Mouse (Mus musculus): Measurements from ENCODE around the gene Chd2.
A peak's percentile ranks its signal among the peaks of the same experiment; 100 is the strongest.

- TF ChIP-seq CTCF (IDR thresholded peaks at IDR 0.05) (peak; percentile 98), POLR2A (IDR thresholded peaks at IDR 0.05; ENCODE audit: insufficient read depth, low read depth, low read length) (0 out of 2 replicates have a peak, but pooled peaks have one; percentile 10)
These were observed 17.1 kb downstream of the Chd2 start for GRCm38 (mm10) chr7:73524454-73524952.

All from heart, adult 2 months (tissue).